Comparison of ENCODE assay signal across 13 mouse cellular contexts in the genomic region with DNA sequence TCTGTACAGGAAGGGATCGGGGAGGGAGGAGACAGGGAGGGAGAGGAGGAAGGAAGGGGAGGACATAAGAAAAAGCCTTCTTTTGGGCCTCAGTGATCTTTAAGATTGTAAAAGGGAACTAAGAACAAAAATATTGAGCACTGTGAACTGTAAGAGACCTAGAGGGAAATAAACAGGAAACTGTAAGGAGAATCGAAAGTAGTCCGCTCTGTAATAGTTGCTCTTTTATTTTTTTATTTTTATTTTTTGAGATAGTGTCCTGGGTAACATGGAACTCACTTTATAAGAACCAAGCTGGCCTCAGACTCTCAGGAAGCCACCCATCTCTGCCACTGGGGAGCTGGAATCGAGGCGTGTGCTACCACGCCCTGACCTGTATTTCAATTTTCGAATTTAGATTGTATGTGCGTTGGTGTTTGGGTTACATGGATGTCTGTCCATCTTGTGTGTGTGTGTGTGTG. TPM values are rescaled to one million over a fixed set of nuclear protein-coding genes. Genes with fewer than 3 reads are reported as not detected.
DNase-seq lines count a peak whose midpoint lies in the region; ATAC-seq and TF ChIP-seq lines count a peak whose summit lies in the region.
"Had no signal": no experiment of that assay in that cellular context is flagged by ENCODE, and none has a peak within 500 bp of the region (broad histone marks: within the 10 kb centered on the region; RNA-seq: fewer than 3 reads in every experiment).

No protein-coding gene starts in this region.

- no peak for TF ChIP-seq POLR2A in bone marrow macrophage, adult 2 months (IDR thresholded peaks at IDR 0.05; ENCODE audit: borderline replicate concordance, low read depth, low read length)
- TF ChIP-seq POLR2A in olfactory bulb, adult 2 months (IDR thresholded peaks at IDR 0.05; ENCODE audit: insufficient read depth, low read depth, low read length) = no peak

- 77% methylated on average over 8 of the region's 8 CpGs for WGBS in lung, embryonic 14.5 days
- WGBS in lung, embryonic 15.5 days = 79% methylated on average over 8 of the region's 8 CpGs
- WGBS in olfactory bulb, adult 2 months = 91% methylated on average over 8 of the region's 8 CpGs

- H3K4me3 ChIP-seq in lung, embryonic 14.5 days (ENCODE audit: low read depth, low read length) = no peak overlapping the region
- peak overlapping the region; percentile 65 for H3K4me3 ChIP-seq in bone marrow macrophage, adult 2 months (ENCODE audit: insufficient read depth, low read length)
- no peak overlapping the region for H3K4me3 ChIP-seq in lung, embryonic 15.5 days
- peak overlapping the region; percentile 13; the same call in 1 of the 2 replicates for H3K4me3 ChIP-seq in olfactory bulb, adult 2 months (ENCODE audit: insufficient read depth, low read depth, low read length)
- H3K4me3 ChIP-seq: forebrain, embryonic 12.5 days; heart, embryonic 12.5 days; intestine, embryonic 15.5 days had no signal

- no peaks in the 10 kb centered on the region for H3K9me3 ChIP-seq in lung, embryonic 14.5 days (ENCODE audit: low read depth, low read length)
- no peaks in the 10 kb centered on the region for H3K9me3 ChIP-seq in lung, embryonic 15.5 days
- H3K9me3 ChIP-seq: forebrain, embryonic 12.5 days; heart, embryonic 12.5 days; intestine, embryonic 15.5 days had no signal

- H3K27ac ChIP-seq in lung, embryonic 14.5 days (ENCODE audit: low read depth) = no peak overlapping the region
- peak overlapping the region; percentile 100 for H3K27ac ChIP-seq in bone marrow macrophage, adult 2 months (ENCODE audit: insufficient read depth, low read depth, low read length)
- no peak overlapping the region for H3K27ac ChIP-seq in lung, embryonic 15.5 days
- H3K27ac ChIP-seq in olfactory bulb, adult 2 months (ENCODE audit: insufficient read depth, low read depth, low read length) = no peak overlapping the region
- H3K27ac ChIP-seq: forebrain, embryonic 12.5 days; intestine, embryonic 15.5 days had no signal

- DNase-seq in lung, embryonic 14.5 days = no peak
- no peak for DNase-seq in lung, postnatal 4 days
- no peak for DNase-seq in right cerebral cortex, adult 2 months (ENCODE audit: low spot score in 2 of 2)
- DNase-seq in gastrocnemius, postnatal 4 days (ENCODE audit: low spot score in 2 of 2) = no peak
- no peak for DNase-seq in layer of hippocampus, postnatal 14 days (ENCODE audit: low spot score in 2 of 2)
- DNase-seq: midbrain, embryonic 14.5 days; thymus, postnatal 36 days had no signal

- no peaks in the 10 kb centered on the region for H3K4me1 ChIP-seq in lung, embryonic 14.5 days (ENCODE audit: insufficient read depth)
- peaks cover 18% of the 10 kb centered on the region for H3K4me1 ChIP-seq in bone marrow macrophage, adult 2 months (ENCODE audit: control insufficient read depth, insufficient read depth, low read length)
- H3K4me1 ChIP-seq in lung, embryonic 15.5 days = peaks cover 9% of the 10 kb centered on the region; the same call in 1 of the 2 replicates
- peaks cover 3% of the 10 kb centered on the region for H3K4me1 ChIP-seq in olfactory bulb, adult 2 months (ENCODE audit: control insufficient read depth, insufficient read depth, low read length)
- H3K4me1 ChIP-seq: heart, embryonic 12.5 days; intestine, embryonic 15.5 days had no signal

- no peak overlapping the region for H3K9ac ChIP-seq in lung, embryonic 14.5 days
- no peak overlapping the region for H3K9ac ChIP-seq in lung, embryonic 15.5 days
- H3K9ac ChIP-seq: forebrain, embryonic 12.5 days; heart, embryonic 12.5 days; intestine, embryonic 15.5 days had no signal

- TF ChIP-seq CTCF in lung, embryonic 14.5 days (IDR thresholded peaks at IDR 0.05; ENCODE audit: low read depth) = no peak
- TF ChIP-seq CTCF in bone marrow macrophage, adult 2 months (IDR thresholded peaks at IDR 0.05; ENCODE audit: low read depth, low read length) = no peak
- no peak for TF ChIP-seq CTCF in olfactory bulb, adult 2 months (IDR thresholded peaks at IDR 0.05; ENCODE audit: insufficient read depth, low read depth, low read length)

- no peaks in the 10 kb centered on the region for H3K27me3 ChIP-seq in lung, embryonic 14.5 days (ENCODE audit: insufficient read depth, low read length)
- H3K27me3 ChIP-seq in lung, embryonic 15.5 days = no peaks in the 10 kb centered on the region
- H3K27me3 ChIP-seq: forebrain, embryonic 12.5 days; heart, embryonic 12.5 days; intestine, embryonic 15.5 days had no signal

- ATAC-seq in lung, embryonic 14.5 days (ENCODE audit: insufficient read depth) = no peak
- ATAC-seq in lung, embryonic 15.5 days (ENCODE audit: borderline replicate concordance, extremely low read depth, low FRiP score, low TSS enrichment) = no peak
- ATAC-seq: intestine, embryonic 15.5 days had no signal

- no peaks in the 10 kb centered on the region for H3K36me3 ChIP-seq in lung, embryonic 14.5 days (ENCODE audit: insufficient read depth)
- H3K36me3 ChIP-seq in lung, embryonic 15.5 days = no peaks in the 10 kb centered on the region
- H3K36me3 ChIP-seq: forebrain, embryonic 12.5 days; heart, embryonic 12.5 days; intestine, embryonic 15.5 days had no signal

- H3K4me2 ChIP-seq in lung, embryonic 14.5 days = peak overlapping the region; percentile 43; the same call in 1 of the 2 replicates
- peak overlapping the region; percentile 8; the same call in 1 of the 2 replicates for H3K4me2 ChIP-seq in lung, embryonic 15.5 days
- H3K4me2 ChIP-seq: forebrain, embryonic 12.5 days; intestine, embryonic 15.5 days had no signal

RNA-seq across cellular contexts. Expression of a gene that starts 27.3 kb away (rescaled TPM):
- 0.09 and 0.41 TPM in 2 replicates for polyA plus RNA-seq in lung, embryonic 14.5 days (2014; fragmentation: Nextera tagmentation; extraction: Ambion mirVana)
- polyA plus RNA-seq in bone marrow macrophage, adult 2 months (2012; ENCODE audit: insufficient read depth, insufficient read length, missing spikeins) = not detected in 2 replicates
- polyA plus RNA-seq in lung, embryonic 15.5 days (2015; fragmentation: Nextera tagmentation; extraction: Ambion mirVana) = 0.24 and 0.56 TPM in 2 replicates
- not detected in 2 replicates for polyA plus RNA-seq in olfactory bulb, adult 2 months (2012; ENCODE audit: insufficient read depth, insufficient read length, low replicate concordance, missing spikeins)
- total RNA-seq in gastrocnemius, postnatal 4 days (2021) = 100 to 1,000 TPM; 208 to 218 TPM
- total RNA-seq in layer of hippocampus, postnatal 14 days (2021) = 1 to 10 TPM; 3.0 to 3.2 TPM
- polyA plus RNA-seq: forebrain, embryonic 12.5 days had no signal

Comparison
In these comparisons a context has a peak if more than half of its experiments do, and no peak if none do; other contexts are left out.
1. H3K4me3 ChIP-seq: peak in bone marrow macrophage, adult 2 months (single experiment) and olfactory bulb, adult 2 months (single experiment); none in lung, embryonic 14.5 days (single experiment) and lung, embryonic 15.5 days (single experiment).